Mouse (Mus musculus): ENCODE results near the gene Mogs. TPM values are rescaled to one million over a fixed set of nuclear protein-coding genes. Genes with fewer than 3 reads are reported as not detected.

The Mogs gene
- polyA plus RNA-seq, 1 experiment, result 45.6 TPM

GRCm38 (mm10) chr6:83122961-83123360 is 7.7 kb downstream of the Mogs start:
- Histone ChIP-seq H3K36me3 (ENCODE audit: control insufficient read depth, insufficient read depth, low read length) (peaks cover 2% of the 10 kb centered on the region), H3K27ac (ENCODE audit: insufficient read depth, low read depth, low read length) (no peak overlapping the region), H3K4me1 (ENCODE audit: control insufficient read depth, insufficient read depth, insufficient read length, low read length) (peaks cover 15% of the 10 kb centered on the region), H3K27me3 (ENCODE audit: control insufficient read depth, insufficient read depth, low read length) (no peaks in the 10 kb centered on the region), H3K4me3 (ENCODE audit: low read depth, low read length) (no peak overlapping the region)
- no peak for TF ChIP-seq CTCF (IDR thresholded peaks at IDR 0.05; ENCODE audit: extremely low read depth, insufficient read length, insufficient replicate concordance, low read depth, low read length)
- TF ChIP-seq POLR2A (IDR thresholded peaks at IDR 0.05; ENCODE audit: low read depth, low read length), result no peak
- 88% methylated on average over 5 of the region's 5 CpGs for WGBS

- WGBS, result under 1% methylated on average over 30 of the region's 30 CpGs
- peak overlapping the region; percentile 17; the same call in 1 of the 2 replicates for H3K27ac ChIP-seq (ENCODE audit: insufficient read depth, low read depth, low read length)
- peak; percentile 83 for TF ChIP-seq POLR2A (IDR thresholded peaks at IDR 0.05; ENCODE audit: low read depth, low read length)
- no peak for TF ChIP-seq CTCF (IDR thresholded peaks at IDR 0.05; ENCODE audit: extremely low read depth, insufficient read length, insufficient replicate concordance, low read depth, low read length)
Observed at GRCm38 (mm10) chr6:83124851-83125312, 9.6 kb downstream of the Mogs start.

GRCm38 (mm10) chr6:83125331-83125730 is 10.0 kb downstream of the Mogs start, which contains the start of gene Ino80b:
Gene Ino80b, minus strand, starts transcription at chr6:83125431.
- no peaks in the 10 kb centered on the region for H3K36me3 ChIP-seq (ENCODE audit: control insufficient read depth, insufficient read depth, low read length)
- no peaks in the 10 kb centered on the region for H3K27me3 ChIP-seq (ENCODE audit: control insufficient read depth, insufficient read depth, low read length)
- 37% methylated on average over 5 of the region's 5 CpGs for WGBS
- peaks cover 9% of the 10 kb centered on the region for H3K4me1 ChIP-seq (ENCODE audit: control insufficient read depth, insufficient read depth, insufficient read length, low read length)
- H3K27ac ChIP-seq (ENCODE audit: insufficient read depth, low read depth, low read length), result peak within 1 kb of the TSS; percentile 17; the same call in 1 of the 2 replicates
- H3K4me3 ChIP-seq (ENCODE audit: low read depth, low read length), result peak within 1 kb of the TSS; percentile 74
- TF ChIP-seq POLR2A (IDR thresholded peaks at IDR 0.05; ENCODE audit: low read depth, low read length), result no peak
- TF ChIP-seq CTCF (IDR thresholded peaks at IDR 0.05; ENCODE audit: extremely low read depth, insufficient read length, insufficient replicate concordance, low read depth, low read length), result no peak

More at GRCm38 (mm10) chr6:83124851-83125312, 9.6 kb downstream of the Mogs start:
- Histone ChIP-seq H3K4me1 (ENCODE audit: control insufficient read depth, insufficient read depth, insufficient read length, low read length) (peaks cover 13% of the 10 kb centered on the region), H3K4me3 (ENCODE audit: low read depth, low read length) (peak overlapping the region; percentile 74), H3K36me3 (ENCODE audit: control insufficient read depth, insufficient read depth, low read length) (no peaks in the 10 kb centered on the region), H3K27me3 (ENCODE audit: control insufficient read depth, insufficient read depth, low read length) (no peaks in the 10 kb centered on the region)

GRCm38 (mm10) chr6:83127419-83127818 is 12.1 kb downstream of the Mogs start:
- Histone ChIP-seq H3K4me1 (ENCODE audit: control insufficient read depth, insufficient read depth, insufficient read length, low read length) (peaks cover 12% of the 10 kb centered on the region; the same call in 1 of the 2 replicates), H3K27me3 (ENCODE audit: control insufficient read depth, insufficient read depth, low read length) (no peaks in the 10 kb centered on the region), H3K27ac (ENCODE audit: insufficient read depth, low read depth, low read length) (no peak overlapping the region), H3K4me3 (ENCODE audit: low read depth, low read length) (no peak overlapping the region), H3K36me3 (ENCODE audit: control insufficient read depth, insufficient read depth, low read length) (no peaks in the 10 kb centered on the region)
- 93% methylated on average over 5 of the region's 5 CpGs for WGBS
- no peak for TF ChIP-seq POLR2A (IDR thresholded peaks at IDR 0.05; ENCODE audit: low read depth, low read length)
- TF ChIP-seq CTCF (IDR thresholded peaks at IDR 0.05; ENCODE audit: extremely low read depth, insufficient read length, insufficient replicate concordance, low read depth, low read length), result no peak

GRCm38 (mm10) chr6:83131469-83132034 is 16.3 kb downstream of the Mogs start:
- H3K4me1 ChIP-seq (ENCODE audit: control insufficient read depth, insufficient read depth, insufficient read length, low read length), result peaks cover 21% of the 10 kb centered on the region
- peak overlapping the region; percentile 97 for H3K27ac ChIP-seq (ENCODE audit: insufficient read depth, low read depth, low read length)
- 12% methylated on average over 6 of the region's 6 CpGs for WGBS
- H3K36me3 ChIP-seq (ENCODE audit: control insufficient read depth, insufficient read depth, low read length), result no peaks in the 10 kb centered on the region
- TF ChIP-seq CTCF (IDR thresholded peaks at IDR 0.05; ENCODE audit: extremely low read depth, insufficient read length, insufficient replicate concordance, low read depth, low read length) (no peak), POLR2A (IDR thresholded peaks at IDR 0.05; ENCODE audit: low read depth, low read length) (no peak)
- H3K4me3 ChIP-seq (ENCODE audit: low read depth, low read length), result no peak overlapping the region
- no peaks in the 10 kb centered on the region for H3K27me3 ChIP-seq (ENCODE audit: control insufficient read depth, insufficient read depth, low read length)

- Histone ChIP-seq H3K27me3 (ENCODE audit: control insufficient read depth, insufficient read depth, low read length) (no peaks in the 10 kb centered on the region), H3K4me1 (ENCODE audit: control insufficient read depth, insufficient read depth, insufficient read length, low read length) (peaks cover 21% of the 10 kb centered on the region), H3K36me3 (ENCODE audit: control insufficient read depth, insufficient read depth, low read length) (no peaks in the 10 kb centered on the region), H3K4me3 (ENCODE audit: low read depth, low read length) (no peak overlapping the region), H3K27ac (ENCODE audit: insufficient read depth, low read depth, low read length) (peak overlapping the region; percentile 97)
- 42% methylated on average over 9 of the region's 9 CpGs for WGBS
- TF ChIP-seq POLR2A (IDR thresholded peaks at IDR 0.05; ENCODE audit: low read depth, low read length) (no peak), CTCF (IDR thresholded peaks at IDR 0.05; ENCODE audit: extremely low read depth, insufficient read length, insufficient replicate concordance, low read depth, low read length) (no peak)
Observed at GRCm38 (mm10) chr6:83132176-83132919, 17.1 kb downstream of the Mogs start.

GRCm38 (mm10) chr6:83134226-83134625 is 18.9 kb downstream of the Mogs start:
- 39% methylated on average over 3 of the region's 3 CpGs for WGBS
- Histone ChIP-seq H3K4me3 (ENCODE audit: low read depth, low read length) (no peak overlapping the region), H3K4me1 (ENCODE audit: control insufficient read depth, insufficient read depth, insufficient read length, low read length) (peaks cover 27% of the 10 kb centered on the region), H3K36me3 (ENCODE audit: control insufficient read depth, insufficient read depth, low read length) (peaks cover 2% of the 10 kb centered on the region; the same call in 1 of the 2 replicates), H3K27ac (ENCODE audit: insufficient read depth, low read depth, low read length) (peak overlapping the region; percentile 93), H3K27me3 (ENCODE audit: control insufficient read depth, insufficient read depth, low read length) (no peaks in the 10 kb centered on the region)
- TF ChIP-seq POLR2A (IDR thresholded peaks at IDR 0.05; ENCODE audit: low read depth, low read length), result no peak
- TF ChIP-seq CTCF (IDR thresholded peaks at IDR 0.05; ENCODE audit: extremely low read depth, insufficient read length, insufficient replicate concordance, low read depth, low read length), result no peak
